Mouse (Mus musculus): ENCODE data around the gene Vamp2.

Vamp2 gene

DNA sequence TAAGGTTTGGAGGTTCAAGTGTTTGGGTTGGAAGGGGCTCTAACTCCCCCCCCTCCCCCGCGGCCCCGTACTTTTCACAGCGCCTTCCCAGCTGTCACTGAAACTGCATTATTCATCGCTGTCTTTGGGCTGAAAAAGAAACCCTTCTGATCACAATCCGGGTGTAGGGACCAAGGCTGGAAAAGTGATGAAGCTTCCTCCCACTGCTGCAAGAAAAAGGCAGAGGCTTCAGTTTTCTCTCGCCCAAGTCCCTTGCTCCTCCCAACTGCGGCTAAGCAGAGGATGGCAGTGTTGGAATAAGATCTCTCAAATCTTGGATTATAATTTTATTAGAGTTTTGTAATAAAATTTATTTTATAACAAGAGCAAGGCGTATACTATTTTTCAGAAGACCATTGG is 15.6 kb upstream of the Vamp2 start:
- ChIA-PET POLR2A (interaction anchor here (0.6 to 13.3 kb wide), 146 partner anchors 8 to 943 kb away, joined by 3 to 547 read pairs (median 6); partner anchors contain the start of genes 9130213A22Rik (in 4 of the 4), Aloxe3 (in 4 of the 4), Borcs6 (in 4 of the 4) and Per1 (in 4 of the 4)), CTCF (interaction anchor here in 2 of 4 experiments (0.7 to 1.3 kb wide), 3 partner anchors 14 to 48 kb away, joined by 3 to 6 read pairs (median 3); no protein-coding TSS in a partner anchor)

- ChIA-PET POLR2A (interaction anchor here (0.5 to 13.3 kb wide), 202 partner anchors 8 to 1241 kb away, joined by 3 to 547 read pairs (median 5); partner anchors contain the start of genes 9130213A22Rik (in 4 of the 4), Aloxe3 (in 4 of the 4), Borcs6 (in 4 of the 4) and Per1 (in 4 of the 4)), CTCF (interaction anchor here in 3 of 4 experiments (0.7 to 1.3 kb wide), 7 partner anchors 14 to 296 kb away, joined by 3 to 6 read pairs (median 3); partner anchors contain the start of genes 9130213A22Rik (in 1 of the 3) and Chd3 (in 1 of the 3))
Observed at GRCm38 (mm10) chr11:69073065-69073888, 15.0 kb upstream of the Vamp2 start.

DNA sequence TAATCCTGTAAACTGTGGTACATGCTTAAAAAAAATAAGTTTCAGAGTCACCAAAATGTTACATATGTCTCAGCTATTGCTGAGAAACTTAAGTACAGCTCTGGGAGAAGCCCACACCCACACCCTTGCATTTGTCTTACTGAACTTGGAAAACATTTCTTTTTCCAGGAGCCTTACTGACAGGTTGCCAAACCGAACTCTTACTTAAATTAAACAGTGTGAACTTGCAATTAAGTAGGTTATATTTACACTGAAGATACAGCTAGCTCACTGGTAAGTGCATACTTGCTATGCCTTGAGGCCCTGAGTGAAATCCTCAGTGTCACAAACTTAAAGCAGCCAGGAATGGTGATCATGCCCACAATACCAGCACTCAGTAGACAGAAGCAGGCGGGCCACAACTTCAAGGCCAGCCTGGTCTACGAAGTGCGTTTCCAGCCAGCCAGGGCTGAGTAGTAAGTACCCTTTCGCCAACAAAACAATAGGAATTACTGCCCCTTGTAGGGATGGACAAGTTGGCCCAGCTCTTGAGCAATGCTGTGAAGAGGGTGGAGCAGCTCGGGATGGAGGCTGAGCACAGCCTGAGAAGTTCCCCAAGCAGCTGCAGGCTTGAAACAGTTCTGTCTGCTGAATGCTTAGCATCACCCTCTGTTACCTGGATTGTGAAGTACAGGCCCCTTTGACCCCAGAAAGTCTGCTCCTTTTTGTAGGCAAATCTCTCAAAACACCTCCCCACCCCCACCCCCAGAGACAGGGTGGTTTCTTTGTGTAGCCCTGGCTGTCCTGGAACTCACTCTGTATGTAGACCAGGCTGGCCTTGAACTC is 14.1 kb upstream of the Vamp2 start:
- ChIA-PET CTCF (interaction anchor here in 2 of 4 experiments (1.0 to 1.2 kb wide), 2 partner anchors 18 to 38 kb away, joined by 3 to 4 read pairs; no protein-coding TSS in a partner anchor), POLR2A (interaction anchor here (0.5 to 13.3 kb wide), 186 partner anchors 7 to 1561 kb away, joined by 3 to 547 read pairs (median 5); partner anchors contain the start of genes 9130213A22Rik (in 4 of the 4), Aloxe3 (in 4 of the 4), Borcs6 (in 4 of the 4) and Per1 (in 4 of the 4))

DNA sequence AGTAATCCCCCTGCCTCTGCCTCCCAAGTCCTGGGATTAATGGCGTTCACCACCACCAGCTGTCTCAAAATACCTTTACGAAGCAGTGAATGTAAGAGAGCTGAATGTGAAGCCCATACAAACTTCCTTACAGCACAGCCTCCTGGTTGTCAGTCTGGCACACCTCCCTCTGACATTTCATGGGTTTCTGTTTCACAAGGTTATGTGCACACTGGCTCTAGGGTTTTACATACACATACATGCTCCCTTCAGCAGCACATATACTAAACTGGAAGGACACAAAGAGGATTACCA is 13.6 kb upstream of the Vamp2 start:
- ChIA-PET CTCF (no interaction called here), POLR2A (interaction anchor here in 3 of 4 experiments (0.6 to 13.3 kb wide), 27 partner anchors 11 to 1561 kb away, joined by 3 to 547 read pairs (median 25); partner anchors contain the start of genes 9130213A22Rik (in 3 of the 3), Borcs6 (in 3 of the 3), Hes7 (in 3 of the 3) and Per1 (in 3 of the 3))

- CTCF ChIA-PET, result interaction anchor here (0.6 to 1.4 kb wide), 6 partner anchors 9 to 878 kb away, joined by 3 to 7 read pairs (median 4); no protein-coding TSS in a partner anchor
- POLR2A ChIA-PET, result interaction anchor here (0.6 to 13.3 kb wide), 18 partner anchors 9 to 115 kb away, joined by 3 to 547 read pairs (median 47); partner anchors contain the start of genes 9130213A22Rik (in 3 of the 4), Borcs6 (in 3 of the 4), Per1 (in 3 of the 4) and Hes7 (in 2 of the 4)
Observed at GRCm38 (mm10) chr11:69075764-69076479, 12.4 kb upstream of the Vamp2 start.

GRCm38 (mm10) chr11:69076572-69076971 is 11.7 kb upstream of the Vamp2 start:
- ChIA-PET POLR2A (interaction anchor here in 3 of 4 experiments (1.0 to 13.3 kb wide), 13 partner anchors 10 to 47 kb away, joined by 3 to 547 read pairs (median 94); partner anchors contain the start of genes 9130213A22Rik (in 3 of the 3), Per1 (in 3 of the 3), Borcs6 (in 2 of the 3) and Hes7 (in 2 of the 3)), CTCF (interaction anchor here in 2 of 4 experiments (1.0 to 1.4 kb wide), 2 partner anchors 9 to 16 kb away, joined by 3 to 5 read pairs; no protein-coding TSS in a partner anchor)

DNA sequence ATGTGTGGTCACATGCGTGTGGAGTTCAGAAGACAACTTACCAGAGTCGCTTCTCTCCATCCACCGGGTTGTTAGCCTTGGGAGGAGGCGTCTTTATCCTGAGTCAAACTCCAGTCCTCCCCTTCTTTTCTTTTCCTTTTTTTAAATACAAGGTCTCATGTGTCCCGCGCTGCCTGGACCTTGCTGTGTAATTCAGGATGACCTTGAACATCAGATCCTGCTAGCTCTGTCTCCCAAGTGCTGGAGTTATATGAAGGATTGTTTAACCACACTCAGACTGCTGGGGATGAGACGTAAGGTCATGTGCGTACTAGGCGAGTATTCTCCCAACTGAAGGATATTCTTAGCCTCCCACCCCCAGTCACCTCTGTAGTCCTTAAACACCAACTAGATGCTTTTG is 11.0 kb upstream of the Vamp2 start:
- POLR2A ChIA-PET, result interaction anchor here in 3 of 4 experiments (0.7 to 13.3 kb wide), 13 partner anchors 10 to 45 kb away, joined by 3 to 547 read pairs (median 8); partner anchors contain the start of genes Per1 (in 3 of the 3), 9130213A22Rik (in 2 of the 3), Borcs6 (in 2 of the 3) and Vamp2 (in 2 of the 3)
- CTCF ChIA-PET, result interaction anchor here in 1 of 4 experiments (0.8 to 0.9 kb wide), 2 partner anchors 10 to 49 kb away, joined by 3 to 4 read pairs; partner anchors contain the start of gene Aloxe3

DNA sequence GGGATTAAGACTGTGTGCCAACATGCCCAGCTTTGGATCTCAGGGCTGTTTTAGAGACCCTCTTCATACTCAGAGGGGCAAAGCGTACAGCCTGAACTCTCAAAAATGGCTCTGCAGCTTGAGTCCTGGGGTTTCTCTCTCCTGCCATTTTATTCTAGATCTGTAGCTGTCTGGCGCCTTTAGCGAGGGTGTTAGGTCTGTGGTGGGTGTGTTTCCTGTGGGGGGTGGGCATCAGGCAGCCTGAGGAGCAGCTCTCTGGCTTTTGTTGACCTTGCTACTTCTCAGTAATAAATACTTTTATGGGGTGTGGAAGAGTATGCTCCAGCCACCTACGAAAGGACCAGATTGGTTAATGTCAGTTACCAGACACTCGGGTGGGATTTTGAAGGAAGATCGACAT is 10.2 kb upstream of the Vamp2 start:
- POLR2A ChIA-PET, result interaction anchor here in 3 of 4 experiments (0.7 to 13.3 kb wide), 12 partner anchors 9 to 44 kb away, joined by 3 to 547 read pairs (median 12); partner anchors contain the start of genes Per1 (in 3 of the 3), Borcs6 (in 2 of the 3), Vamp2 (in 2 of the 3) and 9130213A22Rik (in 1 of the 3)
- CTCF ChIA-PET, result interaction anchor here in 2 of 4 experiments (0.6 to 0.9 kb wide), 3 partner anchors 11 to 640 kb away, joined by 3 read pairs; no protein-coding TSS in a partner anchor

DNA sequence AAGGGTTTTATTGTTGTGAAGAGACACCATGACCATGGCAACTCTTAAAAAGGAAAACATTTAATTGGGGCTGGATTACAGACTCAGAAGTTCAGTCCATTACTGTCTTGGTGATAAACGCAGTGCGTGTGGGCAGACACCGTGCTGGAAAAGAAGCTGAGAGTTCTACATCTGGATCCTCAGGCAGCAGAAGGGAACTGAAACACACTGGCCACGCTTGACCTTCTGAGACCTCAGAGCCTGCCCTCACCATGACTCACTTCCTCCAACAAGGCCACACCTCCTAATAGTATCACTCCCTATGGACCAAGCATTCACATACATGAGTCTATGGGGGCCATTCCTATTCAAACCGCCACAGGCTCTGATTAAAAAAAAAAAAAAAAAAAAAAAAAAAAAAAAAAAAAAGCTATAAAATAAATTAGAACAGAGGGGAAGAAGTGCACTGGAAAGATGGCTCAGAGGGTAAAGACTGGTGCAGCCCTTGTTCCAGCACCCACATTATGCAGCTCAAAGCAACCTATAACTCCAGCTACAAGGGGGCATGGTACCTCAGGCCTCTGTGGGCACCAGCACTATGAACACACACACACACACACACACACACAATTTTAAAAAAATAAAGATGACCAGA is 9.4 kb upstream of the Vamp2 start:
- POLR2A ChIA-PET, result interaction anchor here in 3 of 4 experiments (0.6 to 13.3 kb wide), 24 partner anchors 7 to 935 kb away, joined by 3 to 547 read pairs (median 5); partner anchors contain the start of genes Borcs6 (in 2 of the 3), Per1 (in 2 of the 3), Vamp2 (in 2 of the 3) and 9130213A22Rik (in 1 of the 3)
- CTCF ChIA-PET, result interaction anchor here in 3 of 4 experiments (0.6 to 1.7 kb wide), 5 partner anchors 12 to 175 kb away, joined by 3 to 6 read pairs (median 3); partner anchors contain the start of gene 9130213A22Rik (in 1 of the 3)

DNA sequence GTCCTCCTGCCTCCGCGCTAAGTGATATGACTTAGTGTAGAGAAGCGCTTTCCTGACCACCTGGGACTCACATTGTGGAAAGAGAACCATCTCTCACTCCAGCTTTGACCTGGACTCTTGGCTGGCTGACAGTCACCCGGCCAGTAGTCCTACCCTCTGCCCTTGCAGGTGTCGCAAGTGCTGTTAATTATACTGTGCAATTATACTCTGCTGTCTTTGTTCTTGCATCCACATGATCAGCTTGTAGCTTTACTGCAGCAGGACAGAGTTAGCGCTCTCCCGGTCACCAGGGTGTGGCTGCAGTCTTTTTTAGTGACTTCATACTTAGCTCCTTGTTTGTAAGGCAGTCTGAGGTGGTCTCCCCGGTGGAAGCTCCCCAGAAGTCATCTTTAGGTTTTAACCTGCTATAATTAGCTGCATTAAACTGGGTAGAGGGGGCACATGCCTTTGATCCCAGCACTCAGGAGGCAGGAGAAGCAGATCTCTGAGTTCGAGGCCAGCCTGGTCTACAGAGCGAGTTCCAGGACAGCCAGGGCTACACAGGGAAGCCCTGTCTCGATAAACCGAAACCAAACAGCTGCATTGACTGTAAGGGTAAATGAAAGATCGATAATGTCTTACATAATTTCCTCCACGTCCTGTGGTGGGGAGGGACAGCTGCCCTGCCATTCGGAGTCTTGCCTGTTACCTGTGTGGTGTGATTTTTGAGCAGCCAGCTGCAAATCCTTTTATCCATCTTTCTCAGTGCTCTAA is 8.0 kb upstream of the Vamp2 start:
- ChIA-PET CTCF (interaction anchor here (0.6 to 2.6 kb wide), 12 partner anchors 12 to 871 kb away, joined by 3 to 9 read pairs (median 3); partner anchors contain the start of gene Borcs6 (in 1 of the 4)), POLR2A (interaction anchor here in 3 of 4 experiments (0.5 to 13.3 kb wide), 27 partner anchors 7 to 913 kb away, joined by 3 to 547 read pairs (median 4); partner anchors contain the start of genes Borcs6 (in 2 of the 3), Per1 (in 2 of the 3), Vamp2 (in 2 of the 3) and 9130213A22Rik (in 1 of the 3))

DNA sequence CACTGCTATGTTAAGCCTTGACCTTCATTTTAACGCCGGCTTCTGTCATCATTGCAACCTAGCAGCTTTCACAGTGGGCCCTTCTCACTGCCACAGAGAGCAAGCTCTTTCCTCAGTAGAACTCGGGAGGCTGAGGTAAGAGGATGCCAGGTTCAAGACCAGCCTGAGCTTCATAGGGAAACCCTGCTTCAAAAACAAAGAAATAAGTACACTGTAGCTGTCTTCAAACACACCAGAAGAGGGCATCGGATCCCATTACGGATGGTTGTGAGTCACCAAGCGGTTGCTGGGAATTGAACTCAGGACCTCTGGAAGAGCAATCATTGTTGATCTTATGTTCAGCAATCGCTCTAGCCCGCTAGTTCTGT is 7.5 kb upstream of the Vamp2 start:
- ChIA-PET POLR2A (interaction anchor here in 3 of 4 experiments (0.6 to 13.3 kb wide), 21 partner anchors 8 to 913 kb away, joined by 3 to 547 read pairs (median 5); partner anchors contain the start of genes Borcs6 (in 2 of the 3), Per1 (in 2 of the 3), Vamp2 (in 2 of the 3) and 9130213A22Rik (in 1 of the 3)), CTCF (interaction anchor here (0.6 to 2.6 kb wide), 10 partner anchors 11 to 91 kb away, joined by 3 to 9 read pairs (median 3); partner anchors contain the start of gene Borcs6 (in 1 of the 4))

- ChIA-PET CTCF (interaction anchor here in 1 of 4 experiments (2.6 kb wide), 1 partner anchor 14 kb away, joined by 9 read pairs; no protein-coding TSS in a partner anchor), POLR2A (interaction anchor here in 3 of 4 experiments (1.4 to 13.3 kb wide), 12 partner anchors 8 to 40 kb away, joined by 3 to 547 read pairs (median 14); partner anchors contain the start of genes Borcs6 (in 2 of the 3), Per1 (in 2 of the 3), Vamp2 (in 2 of the 3) and 9130213A22Rik (in 1 of the 3))
Observed at GRCm38 (mm10) chr11:69081613-69082012, 6.7 kb upstream of the Vamp2 start.

- CTCF ChIA-PET, result no interaction called here
- POLR2A ChIA-PET, result interaction anchor here (0.5 to 19.7 kb wide), 9 partner anchors 9 to 576 kb away, joined by 3 to 547 read pairs (median 15); partner anchors contain the start of genes Tmem107 (in 2 of the 4), 9130213A22Rik (in 1 of the 4), Hes7 (in 1 of the 4) and Per1 (in 1 of the 4)
Observed at GRCm38 (mm10) chr11:69085608-69086007, 2.7 kb upstream of the Vamp2 start.

- POLR2A ChIA-PET, result interaction anchor here in 3 of 4 experiments (1.1 to 19.7 kb wide), 15 partner anchors 9 to 36 kb away, joined by 4 to 547 read pairs (median 10); partner anchors contain the start of genes Tmem107 (in 3 of the 3), 9130213A22Rik (in 2 of the 3), Borcs6 (in 1 of the 3) and Hes7 (in 1 of the 3)
- CTCF ChIA-PET, result interaction anchor here in 1 of 4 experiments (1.2 kb wide), 2 partner anchors 13 to 38 kb away, joined by 3 to 4 read pairs; no protein-coding TSS in a partner anchor
Observed at GRCm38 (mm10) chr11:69086390-69086789, 1.9 kb upstream of the Vamp2 start.

Data from embryonic stem cell, embryonic (primary cell).